Mouse (Mus musculus): ENCODE results near the gene Man2a2.

DNA sequence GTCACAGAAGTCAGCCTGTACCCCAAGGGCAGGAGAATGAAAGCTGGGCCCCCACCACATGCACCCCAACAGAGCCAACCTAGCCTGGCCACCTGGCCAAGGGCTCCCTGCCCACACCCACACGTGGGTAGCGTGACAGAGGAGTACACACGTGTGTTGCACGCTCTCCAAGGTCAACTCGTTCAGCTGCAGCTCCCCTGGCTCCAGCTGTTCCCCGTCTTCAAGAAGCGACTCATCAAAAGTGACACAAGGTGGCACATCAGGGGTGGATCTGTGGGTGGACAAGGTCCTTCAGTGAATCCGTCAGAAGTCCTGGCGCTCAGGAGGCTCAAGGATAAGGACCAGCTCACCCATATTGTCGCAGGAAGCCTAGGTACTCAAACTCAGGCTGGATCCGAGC, 11.7 kb upstream of the Man2a2 start:
- TF ChIP-seq CTCF (IDR thresholded peaks at IDR 0.05; ENCODE audit: low read depth) = no peak
- TF ChIP-seq EP300 (IDR thresholded peaks at IDR 0.05; ENCODE audit: low read depth) = no peak

Data from heart, postnatal 0 days (tissue).